Mouse (Mus musculus) kidney, adult 2 months (tissue): ENCODE data around the gene Tsr2. TPM values are rescaled to one million over a fixed set of nuclear protein-coding genes. Genes with fewer than 3 reads are reported as not detected.
A peak's percentile ranks its signal among the peaks of the same experiment; 100 is the strongest.

ENCODE experiments used
- DNase-seq: peaks from one replicate; pipeline ENCODE4 v3.0.0; 2021
- H3K27ac ChIP-seq: fragments of 200-500 bp; 2 replicates; pipeline ENCODE4 v1.5.1; 2012; ENCODE audit warnings: low read depth, low read length, control low read depth, inconsistent platforms; ENCODE audit not compliant: insufficient read depth
- H3K27me3 ChIP-seq: fragments of 200-500 bp; replicated peaks from 2 replicates; pipeline ENCODE4 v1.6.1; 2012; ENCODE audit warnings: mild to moderate bottlenecking, moderate library complexity, low read length, inconsistent platforms; ENCODE audit not compliant: control insufficient read depth, insufficient read depth
- H3K36me3 ChIP-seq: fragments of 200-500 bp; 2 replicates; pipeline ENCODE4 v1.6.1; 2012; ENCODE audit warnings: mild to moderate bottlenecking, moderate library complexity, low read length, inconsistent platforms; ENCODE audit not compliant: control insufficient read depth, insufficient read depth
- H3K4me1 ChIP-seq: fragments of 200-500 bp; 2 replicates; pipeline ENCODE4 v1.6.1; 2011; ENCODE audit warnings: low read length; ENCODE audit not compliant: control insufficient read depth, insufficient read depth
- H3K4me3 ChIP-seq: fragments of 200-500 bp; 2 replicates; pipeline ENCODE4 v1.5.1; 2011; ENCODE audit warnings: mild to moderate bottlenecking, low read depth, low read length, control low read depth; ENCODE audit not compliant: insufficient read depth
- CTCF ChIP-seq: fragments of 200-500 bp; conservative IDR thresholded peaks from 2 replicates; pipeline ENCODE4 v1.5.1; 2011; ENCODE audit warnings: low read depth, mild to moderate bottlenecking, control low read depth, low read length, moderate library complexity, mixed read lengths; ENCODE audit not compliant: insufficient read depth, insufficient read length
- POLR2A ChIP-seq: fragments of 200-500 bp; IDR thresholded peaks from one replicate; pipeline ENCODE4 v1.6.1; 2011; ENCODE audit warnings: low read depth, low read length, control low read depth
- WGBS: fragments of 180-500 bp; shearing (Covaris S2); methylation state at CpG from one replicate; pipeline ENCODE4 v1.1.7; 2018; 5-methylcytosine and 5-hydroxymethylcytosine counted together
- polyA plus RNA-seq: library from polyadenylated mRNA; depleted of rRNA; stranded (reverse); fragments of >200 nt; gene quantifications from 2 replicates; pipeline ENCODE4 v1.2.3, GENCODE M21; 2012

The Tsr2 gene
- polyA plus RNA-seq, 1 experiment, result 9.6 TPM

DNA sequence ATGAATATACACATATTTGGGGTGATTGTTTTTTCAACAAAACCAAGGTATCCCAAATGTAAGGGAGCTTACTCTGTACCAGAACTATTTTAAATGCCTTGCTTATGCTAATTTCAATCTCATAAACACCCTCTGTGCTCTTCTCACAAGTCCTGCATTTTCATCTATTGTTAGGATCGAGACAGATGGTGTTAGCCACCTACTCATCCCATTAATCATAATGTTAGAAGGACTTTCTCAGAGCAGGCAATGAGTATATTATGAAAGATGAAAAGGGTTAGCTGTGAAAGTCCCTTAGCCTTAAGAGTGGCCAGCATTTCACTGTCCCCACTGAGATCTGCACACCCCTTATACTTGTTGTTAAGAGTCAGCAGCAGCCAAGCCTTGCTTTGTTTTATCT, 8.9 kb downstream of the Tsr2 start:
- DNase-seq, result no peak
- H3K36me3 ChIP-seq, result no peaks in the 10 kb centered on the region
- 88% methylated on average over 1 of the region's 1 CpGs for WGBS
- no peak overlapping the region for H3K27ac ChIP-seq
- no peaks in the 10 kb centered on the region for H3K27me3 ChIP-seq
- H3K4me1 ChIP-seq, result no peaks in the 10 kb centered on the region
- no peak overlapping the region for H3K4me3 ChIP-seq
- TF ChIP-seq CTCF (no peak), POLR2A (no peak)

DNA sequence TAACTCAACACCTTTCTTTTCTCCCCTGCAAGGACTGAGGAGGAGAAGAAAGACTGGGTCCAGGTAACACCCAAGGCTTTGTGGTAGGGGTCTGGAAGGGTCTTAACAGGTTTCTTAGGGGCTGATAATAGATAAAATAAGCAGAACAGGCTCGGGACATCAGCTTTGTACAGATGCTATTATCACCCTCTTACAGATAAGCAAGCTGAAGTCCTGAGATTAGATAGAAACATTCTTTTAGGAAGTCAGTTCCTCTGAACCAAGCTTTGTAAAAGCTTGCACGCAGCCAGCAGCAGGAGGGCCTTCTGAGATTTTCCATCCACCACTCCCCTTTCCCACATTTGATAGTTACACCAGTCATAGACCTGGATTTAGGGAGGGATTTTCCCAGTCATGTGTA, 10.7 kb downstream of the Tsr2 start:
- no peak overlapping the region for H3K4me3 ChIP-seq
- WGBS, result 85% methylated on average over 2 of the region's 2 CpGs
- no peak for TF ChIP-seq CTCF
- H3K36me3 ChIP-seq, result no peaks in the 10 kb centered on the region
- H3K4me1 ChIP-seq, result no peaks in the 10 kb centered on the region
- no peaks in the 10 kb centered on the region for H3K27me3 ChIP-seq
- no peak overlapping the region for H3K27ac ChIP-seq
- no peak for DNase-seq

DNA sequence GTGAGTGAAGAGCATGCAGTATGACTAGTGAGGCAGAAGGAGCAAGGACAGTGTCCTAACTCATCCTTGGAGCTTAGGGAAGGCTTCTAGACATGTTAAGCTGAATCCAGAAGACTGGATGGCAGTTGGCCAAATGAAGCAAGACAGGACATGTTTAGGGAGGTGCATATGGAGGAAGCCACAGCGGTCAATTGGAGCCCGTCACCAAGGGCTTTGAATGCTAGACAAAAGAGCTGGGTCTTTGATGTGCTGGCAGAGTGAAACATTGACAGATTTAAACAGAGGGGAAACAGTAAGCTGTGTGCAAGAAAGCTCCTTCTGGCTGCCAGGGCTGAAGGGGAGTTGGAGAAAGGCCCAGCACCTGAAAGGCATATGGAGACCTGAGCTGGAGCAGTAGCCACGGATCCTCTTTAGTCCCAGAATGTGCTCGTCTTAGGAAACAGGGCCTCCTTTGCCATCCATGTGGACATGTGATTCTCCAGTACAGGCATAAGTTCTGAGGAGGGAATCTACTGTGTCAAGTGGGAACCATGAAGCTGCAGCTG, 19.3 kb downstream of the Tsr2 start:
- 78% methylated on average over 4 of the region's 4 CpGs for WGBS
- no peak for DNase-seq
- H3K27me3 ChIP-seq, result no peaks in the 10 kb centered on the region
- H3K36me3 ChIP-seq, result no peaks in the 10 kb centered on the region
- H3K4me3 ChIP-seq, result no peak overlapping the region
- no peak for TF ChIP-seq CTCF
- no peak for TF ChIP-seq POLR2A
- no peaks in the 10 kb centered on the region for H3K4me1 ChIP-seq
- no peak overlapping the region for H3K27ac ChIP-seq

DNA sequence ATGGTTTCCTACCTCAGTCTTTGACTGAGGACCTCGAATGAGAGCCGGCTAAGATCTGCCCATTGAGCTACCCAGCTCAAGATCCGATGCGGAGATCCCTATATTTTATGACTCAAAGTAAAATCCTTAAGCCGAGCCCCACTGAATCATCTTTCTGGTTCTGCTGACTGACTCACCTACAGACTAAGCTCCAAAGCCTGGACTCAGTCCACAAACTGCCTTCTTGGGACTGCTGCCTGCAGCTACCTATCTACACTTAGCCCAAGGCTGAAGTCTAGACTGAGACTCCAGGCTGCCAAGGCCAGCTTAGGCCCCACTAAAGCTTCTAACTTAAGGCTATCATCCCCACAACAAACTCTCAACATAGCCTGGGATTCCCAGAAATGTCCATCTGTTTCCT, 20.3 kb downstream of the Tsr2 start:
- Histone ChIP-seq H3K27ac (no peak overlapping the region), H3K4me3 (no peak overlapping the region), H3K4me1 (no peaks in the 10 kb centered on the region), H3K36me3 (no peaks in the 10 kb centered on the region), H3K27me3 (no peaks in the 10 kb centered on the region)
- no peak for TF ChIP-seq CTCF
- TF ChIP-seq POLR2A, result no peak
- DNase-seq, result no peak
- 92% methylated on average over 5 of the region's 5 CpGs for WGBS

DNA sequence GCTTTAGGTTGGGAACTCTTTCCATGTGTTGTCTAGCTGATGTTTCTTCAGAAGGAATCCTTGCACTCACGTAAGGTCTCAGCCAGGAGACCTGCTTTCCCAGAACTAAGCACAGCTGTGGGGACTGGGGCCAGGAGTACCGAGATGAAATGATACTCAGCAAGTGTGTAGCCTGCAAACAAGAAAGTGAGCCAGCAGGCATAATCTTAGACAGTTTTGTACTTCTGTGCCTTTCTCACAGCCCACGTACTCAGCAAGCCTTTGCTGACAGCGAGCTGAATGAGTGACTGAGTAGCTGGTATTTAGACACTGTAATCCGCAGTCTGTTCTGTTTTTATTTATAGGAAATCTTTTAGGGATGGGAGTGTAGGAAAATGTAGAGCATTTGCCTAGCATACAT, 28.5 kb downstream of the Tsr2 start:
- Histone ChIP-seq H3K36me3 (no peaks in the 10 kb centered on the region), H3K4me1 (no peaks in the 10 kb centered on the region), H3K4me3 (no peak overlapping the region), H3K27ac (no peak overlapping the region), H3K27me3 (no peaks in the 10 kb centered on the region)
- WGBS, result 93% methylated on average over 5 of the region's 5 CpGs
- DNase-seq, result no peak
- TF ChIP-seq POLR2A (no peak), CTCF (no peak)

DNA sequence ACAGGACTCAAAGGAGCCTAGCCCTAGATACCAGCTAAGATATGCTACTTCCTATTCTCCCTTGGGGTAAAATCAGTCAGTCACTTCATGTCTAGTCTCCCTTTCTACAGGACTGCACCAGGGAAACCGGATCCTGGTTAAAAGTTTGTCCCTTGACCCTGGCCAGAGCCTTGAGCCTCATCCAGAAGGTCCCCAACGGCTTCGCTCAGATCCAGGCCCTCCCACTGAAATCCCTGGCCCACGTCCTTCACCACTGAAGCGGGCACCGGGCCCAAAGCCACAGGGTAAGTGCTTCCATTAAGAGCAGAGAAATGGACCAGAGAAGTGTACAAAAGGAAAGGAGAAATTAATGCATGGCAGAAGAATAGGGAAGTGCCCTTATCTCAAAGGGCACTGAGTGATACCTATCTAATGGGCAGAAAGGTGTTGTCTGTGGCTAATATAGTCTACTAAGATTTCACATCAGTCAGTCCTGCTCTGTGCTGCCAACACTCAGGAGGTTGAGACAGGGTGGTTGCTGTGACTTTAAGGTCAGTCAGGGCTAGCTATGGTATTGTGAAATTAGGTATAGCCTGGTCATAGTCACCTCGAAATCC, 30.2 kb downstream of the Tsr2 start:
- 51% methylated on average over 7 of the region's 7 CpGs for WGBS
- Histone ChIP-seq H3K27ac (no peak overlapping the region), H3K27me3 (no peaks in the 10 kb centered on the region), H3K4me3 (no peak overlapping the region), H3K4me1 (no peaks in the 10 kb centered on the region), H3K36me3 (no peaks in the 10 kb centered on the region)
- DNase-seq, result peak; percentile 12
- no peak for TF ChIP-seq CTCF

DNA sequence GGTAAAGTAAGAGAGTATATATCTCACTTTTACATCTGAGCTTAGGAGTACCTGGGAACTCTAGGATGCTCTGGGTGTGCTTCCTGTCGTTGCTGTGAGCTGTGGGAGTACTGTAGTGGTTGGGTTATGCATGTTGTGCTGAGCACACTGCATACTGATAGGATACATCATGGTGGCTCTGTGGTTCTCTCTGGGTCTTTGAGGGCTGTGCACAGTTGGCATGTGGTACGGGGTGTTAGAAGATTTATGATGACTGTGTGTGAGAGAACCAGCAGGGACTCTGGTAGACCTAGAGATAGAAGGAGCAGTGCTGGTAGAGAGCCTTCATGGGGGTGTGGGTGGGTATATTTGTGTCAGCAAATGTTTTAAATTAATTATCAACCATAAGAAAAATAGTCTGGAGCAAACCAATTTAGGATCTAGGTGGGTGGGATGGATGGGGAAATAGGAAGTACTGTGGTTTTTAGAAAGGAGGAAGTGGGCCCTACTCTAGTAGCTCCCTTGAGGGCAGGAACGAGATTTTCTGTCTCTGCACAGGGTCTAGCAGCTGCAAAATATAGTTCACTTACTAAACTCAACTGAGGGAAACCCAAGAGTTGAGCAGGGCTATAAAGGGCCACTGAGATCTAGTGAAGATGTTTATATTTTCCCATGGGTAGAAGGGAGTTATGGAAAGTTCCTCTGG, 34.6 kb downstream of the Tsr2 start:
- 42% methylated on average over 3 of the region's 3 CpGs for WGBS
- no peak for TF ChIP-seq CTCF
- no peak for TF ChIP-seq POLR2A
- DNase-seq, result no peak
- H3K4me3 ChIP-seq, result no peak overlapping the region
- no peaks in the 10 kb centered on the region for H3K4me1 ChIP-seq
- H3K36me3 ChIP-seq, result no peaks in the 10 kb centered on the region
- H3K27me3 ChIP-seq, result no peaks in the 10 kb centered on the region
- H3K27ac ChIP-seq, result no peak overlapping the region

DNA sequence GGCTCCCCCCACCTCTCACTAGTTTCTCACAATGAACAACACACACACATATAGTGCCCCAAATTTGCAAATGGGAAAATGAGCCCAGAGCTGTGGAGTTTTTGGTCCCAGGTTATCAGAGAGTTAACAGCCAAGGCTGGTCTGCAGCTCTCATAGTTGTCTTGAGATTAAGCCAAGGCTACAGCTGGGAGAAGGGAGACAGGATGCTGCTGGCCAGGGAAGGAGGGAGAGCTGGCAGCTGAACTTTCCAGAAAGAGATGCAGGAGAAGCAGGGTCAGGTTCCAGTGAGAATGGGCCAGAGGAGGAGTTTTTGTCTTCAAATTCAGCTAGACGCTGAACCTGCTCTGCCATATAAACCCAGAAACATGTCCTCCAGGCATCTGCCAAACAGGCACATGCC, 37.0 kb downstream of the Tsr2 start:
- Histone ChIP-seq H3K27me3 (no peaks in the 10 kb centered on the region), H3K36me3 (no peaks in the 10 kb centered on the region), H3K4me3 (no peak overlapping the region), H3K4me1 (no peaks in the 10 kb centered on the region), H3K27ac (no peak overlapping the region)
- 82% methylated on average over 1 of the region's 1 CpGs for WGBS
- TF ChIP-seq CTCF (no peak), POLR2A (no peak)
- DNase-seq, result peak; percentile 4
